Mouse (Mus musculus) G1E-ER4 (cell line): ENCODE results near the gene Id1. TPM values are rescaled to one million over a fixed set of nuclear protein-coding genes. Genes with fewer than 3 reads are reported as not detected.

Experiments
- GATA1 ChIP-seq: IDR thresholded peaks from one replicate; pipeline ENCODE4 v1.8.0; 2012; ENCODE audit warnings: low read length, inconsistent platforms
- polyA plus RNA-seq: library from polyadenylated mRNA; stranded (reverse); fragments of >175 nt; gene quantifications from 2 replicates; pipeline ENCODE4 v1.2.3, GENCODE M21; 2012

The Id1 gene
- polyA plus RNA-seq, 1 experiment, result 64.9 TPM

DNA sequence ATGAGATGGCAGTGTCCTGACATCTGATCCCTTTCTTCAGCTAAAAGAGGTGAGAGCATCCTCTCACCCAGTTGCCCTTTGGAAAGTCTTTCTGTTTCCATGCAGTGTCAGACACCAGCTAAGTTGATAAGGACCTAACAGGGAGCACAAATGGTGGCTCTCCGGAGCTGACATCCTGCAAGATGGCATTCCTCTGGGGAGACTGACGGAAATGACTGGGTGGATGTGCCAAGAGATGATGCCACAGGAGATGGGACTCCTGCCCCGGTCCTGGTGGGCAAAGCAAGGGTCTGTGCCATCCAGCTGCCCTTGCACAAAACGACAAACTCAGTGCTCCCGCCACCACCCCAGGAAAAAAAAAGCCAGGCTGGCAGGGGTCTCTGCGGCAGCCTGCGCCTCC, 28.9 kb upstream of the Id1 start:
- no peak for TF ChIP-seq GATA1

DNA sequence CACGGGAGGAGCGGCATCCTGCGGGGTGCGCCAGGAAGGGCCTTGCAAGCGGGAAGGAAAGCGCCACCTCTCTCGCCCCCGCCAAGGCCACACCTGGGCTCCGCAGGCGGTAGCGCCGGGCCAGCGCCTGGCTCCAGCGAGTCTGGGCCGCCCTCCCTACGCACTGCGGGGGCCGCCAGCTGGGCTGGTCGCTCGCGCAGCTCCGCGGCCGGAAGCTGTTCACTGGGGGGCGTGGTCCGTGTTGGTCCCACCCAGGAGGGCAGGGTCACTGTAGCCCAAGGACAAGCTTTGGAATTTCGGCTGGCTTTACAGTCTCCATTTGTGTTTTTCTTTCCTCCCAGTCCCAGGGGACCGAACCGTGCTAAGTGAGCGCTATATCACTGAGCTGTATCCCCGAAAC, 28.4 kb upstream of the Id1 start:
- TF ChIP-seq GATA1, result no peak

DNA sequence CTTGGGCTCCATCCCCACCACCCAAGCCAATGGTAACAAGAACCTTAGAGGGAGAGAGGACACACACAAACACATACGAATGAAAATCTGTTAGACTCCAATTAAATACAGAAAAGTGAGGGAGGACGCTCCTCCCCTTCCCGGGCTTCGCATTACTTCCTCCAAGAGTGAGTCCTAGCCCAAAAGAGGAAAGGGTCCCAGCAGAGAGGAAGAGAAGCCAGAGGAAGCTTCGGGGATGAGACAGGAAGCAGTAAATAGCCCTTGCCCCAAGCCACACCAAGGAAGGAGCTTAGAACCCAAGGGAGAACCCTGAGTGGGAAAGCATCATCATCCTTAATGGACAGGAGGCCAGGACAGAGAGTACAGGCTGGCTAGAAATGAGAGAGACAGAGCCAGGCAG, 27.0 kb upstream of the Id1 start:
- TF ChIP-seq GATA1, result no peak

DNA sequence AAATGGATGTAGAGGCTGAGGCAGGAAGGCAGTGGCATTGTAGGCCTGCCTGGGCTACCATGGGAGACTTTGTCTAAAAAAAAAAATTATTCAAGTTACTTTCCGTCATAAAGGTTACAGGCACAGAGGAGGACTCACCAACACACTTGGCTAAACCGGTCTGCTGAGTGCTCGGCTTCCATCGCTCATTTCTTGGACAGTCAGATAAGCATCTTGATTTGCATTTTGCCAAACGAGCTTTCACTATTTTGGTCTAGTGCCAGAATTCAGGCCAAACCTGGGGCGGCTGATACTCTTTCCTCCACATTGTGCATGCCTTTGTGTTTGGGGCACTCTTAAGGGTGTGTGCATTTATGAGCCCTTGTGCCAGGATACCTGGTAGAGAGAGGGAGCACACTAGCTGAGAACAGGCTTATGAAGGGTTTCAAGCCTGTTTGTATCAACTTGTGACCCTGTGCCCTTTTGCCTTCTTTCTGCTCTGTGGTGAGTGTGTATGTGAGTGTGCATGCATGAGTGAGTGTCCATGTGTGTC, 19.7 kb upstream of the Id1 start:
- no peak for TF ChIP-seq GATA1

DNA sequence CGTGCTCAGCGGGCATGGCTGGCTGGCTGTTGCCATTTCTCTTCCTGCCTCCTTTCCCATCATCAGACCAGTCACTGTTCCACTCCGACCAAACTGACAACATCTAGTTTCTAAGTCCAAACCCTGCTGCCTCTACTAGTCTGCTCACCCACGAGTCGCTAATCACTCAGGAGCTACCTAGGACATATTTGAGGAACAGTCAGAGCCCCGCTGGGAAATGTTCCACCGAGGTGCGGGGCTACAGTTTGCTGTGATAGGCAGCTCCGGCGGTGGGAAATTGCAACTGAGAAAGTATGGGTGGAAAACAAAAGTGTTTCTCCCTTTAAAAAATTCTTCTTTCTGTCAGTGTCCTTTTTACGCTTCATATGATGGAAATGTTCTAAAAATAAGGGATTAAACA, 18.4 kb upstream of the Id1 start:
- no peak for TF ChIP-seq GATA1

DNA sequence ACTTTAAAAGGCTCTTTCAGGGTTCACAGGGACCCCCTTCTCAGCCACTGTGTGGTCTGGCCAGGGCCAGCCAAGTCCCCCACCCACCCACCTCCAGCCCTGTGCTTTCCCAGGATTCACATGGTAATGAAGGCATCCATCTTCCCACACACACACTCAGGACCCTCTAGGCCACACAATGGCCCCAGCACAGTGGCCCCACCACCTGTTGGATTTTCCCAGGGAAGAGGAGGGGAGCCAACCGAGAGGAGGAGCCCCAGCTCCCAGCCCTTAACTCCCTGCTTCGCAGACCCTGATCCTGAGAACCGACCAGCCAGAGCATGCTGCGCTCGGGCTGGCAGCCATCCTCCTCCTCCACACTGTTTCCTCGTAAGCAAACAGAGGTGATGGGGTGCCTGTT, 18.0 kb upstream of the Id1 start:
- TF ChIP-seq GATA1, result no peak

DNA sequence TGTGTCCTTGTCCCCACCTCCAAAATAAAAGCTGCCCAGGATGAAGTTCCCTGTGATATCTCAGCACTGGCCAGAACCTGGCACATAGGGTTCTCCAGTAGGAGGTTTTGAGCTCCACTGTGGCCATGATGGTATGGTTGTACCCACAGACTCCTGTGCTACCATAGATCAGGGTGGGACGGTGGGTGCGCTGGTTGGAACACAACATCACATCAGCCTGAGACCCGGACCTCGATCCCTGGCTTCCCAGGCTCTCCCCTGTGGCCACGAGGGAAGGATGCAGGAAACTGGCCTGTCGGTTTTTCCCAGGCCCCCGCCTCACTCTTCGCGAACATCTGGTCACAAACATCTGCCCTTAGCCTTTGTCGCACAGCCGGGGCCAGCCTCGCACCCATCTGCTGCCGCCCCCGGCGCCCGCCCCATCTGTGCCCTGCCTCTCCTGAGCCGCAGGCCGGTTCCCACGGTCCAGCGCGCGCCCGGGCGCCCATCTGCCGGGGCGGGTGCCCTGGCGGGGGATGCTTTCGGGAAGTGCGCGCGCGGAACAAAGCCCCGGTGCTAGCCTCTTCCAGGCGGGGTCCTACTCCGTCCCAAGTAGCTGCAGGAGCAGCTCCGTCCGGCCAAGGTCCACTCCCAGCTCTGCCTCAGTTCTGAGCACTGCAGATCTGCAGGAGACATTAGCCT, 12.3 kb upstream of the Id1 start:
- TF ChIP-seq GATA1, result no peak

DNA sequence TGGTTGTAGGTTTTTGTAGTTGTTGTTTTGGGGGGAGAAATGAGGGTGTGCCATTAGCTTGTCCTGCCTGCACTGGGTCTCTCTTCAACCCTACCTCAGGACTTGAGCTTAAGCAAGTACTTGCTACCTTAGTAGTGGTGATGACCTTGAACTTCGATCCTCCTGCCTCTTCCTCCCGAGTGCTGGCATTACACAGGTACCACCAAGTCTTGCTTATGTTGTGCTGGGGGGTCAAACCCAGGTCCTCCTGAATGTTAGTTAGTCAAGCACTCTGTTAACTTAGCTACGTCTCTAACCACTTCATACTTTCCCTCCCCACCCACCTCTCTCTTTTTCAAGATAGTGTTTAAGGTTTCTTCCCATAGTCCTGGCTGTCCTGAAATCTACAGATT, 11.7 kb upstream of the Id1 start:
- TF ChIP-seq GATA1, result no peak

DNA sequence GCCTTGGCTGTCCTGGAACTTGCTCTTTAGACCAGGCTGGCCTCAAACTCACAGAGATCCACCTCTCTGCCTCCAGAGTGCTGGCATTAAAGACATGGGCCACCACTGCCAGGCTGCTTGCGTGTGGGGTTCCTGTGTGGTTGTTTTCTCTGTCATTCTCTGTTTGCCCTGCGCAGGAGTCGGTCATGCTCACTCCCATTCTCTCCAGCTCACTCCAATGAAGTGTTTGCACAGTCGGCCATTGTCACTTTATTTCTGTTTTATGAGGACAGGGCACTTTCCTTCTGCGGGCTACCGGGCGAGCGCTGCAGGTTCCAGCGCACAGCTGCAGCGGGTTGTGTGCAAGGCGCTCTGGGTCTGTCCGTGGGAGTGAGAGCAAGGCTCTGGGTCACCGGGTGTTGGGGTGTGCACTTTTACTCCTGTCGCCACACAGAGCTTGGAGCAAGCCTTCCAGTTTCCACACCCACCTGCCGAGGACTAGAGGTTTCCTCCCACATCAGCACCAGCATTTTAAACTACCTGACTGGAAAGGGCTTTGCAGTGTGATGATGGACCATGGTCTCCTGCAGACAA, 10.8 kb upstream of the Id1 start:
- TF ChIP-seq GATA1, result no peak

DNA sequence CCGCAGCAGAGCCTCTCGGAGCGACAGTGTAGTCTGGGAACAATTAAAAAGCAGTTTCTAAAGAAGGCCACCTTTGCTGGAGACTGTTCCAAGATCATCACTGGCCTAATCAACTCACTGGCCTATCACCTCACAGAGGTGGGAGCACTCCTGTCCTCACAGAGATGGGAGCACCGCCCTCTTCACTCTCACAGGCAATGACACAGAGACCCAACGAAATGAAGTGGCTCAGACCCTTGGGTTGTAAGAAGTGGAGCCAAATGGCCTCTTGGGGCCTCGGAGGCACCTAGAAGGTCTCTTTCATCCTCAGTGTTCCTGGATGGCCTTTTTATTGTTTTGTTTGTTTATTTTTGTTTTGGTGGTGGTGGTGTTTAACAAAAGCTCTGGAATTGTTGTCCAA, 9.8 kb upstream of the Id1 start:
- TF ChIP-seq GATA1, result no peak

DNA sequence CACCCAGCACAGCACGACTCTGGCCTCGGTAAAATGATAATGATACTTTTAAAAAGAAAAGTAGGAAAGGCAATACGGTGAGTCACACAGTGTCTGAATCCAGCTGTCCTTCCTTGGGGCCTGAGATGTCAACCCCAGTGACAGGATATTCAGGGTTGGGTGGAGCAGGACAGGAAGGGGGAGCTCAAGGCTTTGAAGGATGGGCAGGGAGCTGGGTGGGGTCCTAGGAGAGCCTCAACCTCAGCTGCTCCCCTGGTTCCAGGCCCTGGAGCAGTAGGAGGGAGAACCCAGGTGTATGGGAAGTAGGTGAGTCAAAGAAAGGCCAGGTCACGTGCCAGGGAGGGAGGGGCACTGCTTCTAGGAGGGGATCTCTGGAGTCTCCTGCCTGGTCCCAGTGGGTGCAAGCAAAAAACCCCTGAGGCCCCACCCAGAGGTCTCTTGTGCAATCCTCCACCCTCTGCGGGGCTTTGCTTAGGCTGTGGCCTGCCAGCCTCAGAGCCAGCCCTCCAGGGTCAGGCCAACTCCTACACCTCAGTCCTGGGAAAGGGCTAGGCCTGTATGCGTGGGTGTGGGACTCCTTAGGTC, 9.2 kb upstream of the Id1 start:
- no peak for TF ChIP-seq GATA1

DNA sequence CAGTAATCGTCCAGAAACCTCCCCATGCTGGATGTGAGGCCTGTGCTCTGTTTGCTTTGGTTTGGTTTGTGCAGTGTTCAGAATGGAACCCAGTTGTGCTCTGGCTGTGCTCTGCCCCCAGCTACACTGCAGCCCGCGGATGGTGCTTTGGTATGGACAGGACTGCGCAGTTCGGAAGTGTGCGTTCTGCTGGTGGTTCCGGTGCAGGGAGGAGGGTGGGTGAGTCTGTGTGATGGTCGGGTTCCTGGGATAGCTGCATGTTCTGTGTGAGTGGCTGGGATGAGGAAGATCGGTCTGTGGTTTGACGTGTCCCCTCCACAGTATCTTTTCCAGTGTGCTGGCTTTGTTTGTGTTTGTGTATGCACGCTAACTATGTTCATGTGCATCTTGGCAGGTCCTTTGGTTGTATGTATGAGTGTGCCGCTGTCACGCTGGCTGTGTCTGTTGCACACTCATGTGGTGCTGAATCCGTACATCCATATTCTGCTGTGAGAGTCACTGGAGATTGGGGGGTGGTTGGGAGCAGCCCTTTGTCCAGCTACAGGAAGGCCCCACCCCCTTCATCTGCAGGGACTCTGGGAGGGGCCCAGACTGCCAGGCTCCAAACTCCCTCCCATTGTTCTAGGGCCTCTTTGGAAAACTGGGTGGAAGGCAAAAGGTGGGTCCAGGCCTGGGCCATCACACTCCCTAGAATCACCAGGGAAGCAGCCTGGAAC, 8.1 kb upstream of the Id1 start:
- no peak for TF ChIP-seq GATA1

DNA sequence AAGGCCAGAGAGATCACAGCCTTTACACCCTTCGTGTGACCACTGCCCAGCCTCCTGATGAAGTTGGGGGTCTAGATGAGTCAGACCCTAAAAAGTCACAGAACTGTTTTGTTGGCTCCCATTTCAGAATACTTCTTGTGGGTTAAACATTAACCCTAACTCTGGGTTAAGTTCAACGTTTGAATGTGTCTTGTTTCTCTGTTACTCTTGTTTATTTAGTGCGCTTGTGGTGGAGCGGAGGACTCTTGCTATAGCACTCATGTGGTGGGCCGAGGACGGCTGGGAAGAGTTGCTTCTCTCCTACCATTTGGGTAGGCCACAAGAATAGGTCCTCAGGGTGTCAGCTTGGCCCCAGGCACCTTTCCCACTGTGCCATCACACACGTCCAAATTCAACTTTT, 7.5 kb upstream of the Id1 start:
- TF ChIP-seq GATA1, result no peak

DNA sequence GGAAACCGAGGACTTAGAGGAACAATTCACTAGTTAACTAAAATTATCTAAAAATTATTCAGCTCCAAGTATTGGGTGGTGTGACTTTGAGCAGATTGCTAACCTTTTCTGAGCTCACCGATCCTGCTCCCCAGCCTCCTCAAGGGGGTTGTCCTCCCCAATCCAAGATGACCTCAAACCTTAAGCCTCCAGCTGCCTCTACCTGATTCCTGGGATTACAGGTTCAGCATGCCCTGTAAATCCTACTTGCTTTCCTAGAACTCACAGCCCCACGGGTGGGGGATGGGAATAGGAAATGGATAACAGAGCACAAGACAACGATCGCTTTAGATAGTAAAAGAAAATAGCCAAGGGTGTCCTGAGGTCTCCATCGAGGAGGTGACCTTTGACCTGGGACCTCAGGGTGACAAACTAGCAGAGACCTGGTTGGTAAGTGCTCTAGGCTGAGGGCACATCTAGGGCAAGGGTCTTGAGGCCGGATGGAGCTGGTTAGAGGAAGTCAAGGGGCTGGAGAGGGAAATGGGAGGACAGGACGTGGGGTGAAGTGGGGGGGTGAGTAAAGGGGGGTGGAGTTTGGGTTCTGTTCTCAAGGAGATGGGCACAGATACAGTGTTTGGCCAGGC, 6.9 kb upstream of the Id1 start:
- no peak for TF ChIP-seq GATA1

DNA sequence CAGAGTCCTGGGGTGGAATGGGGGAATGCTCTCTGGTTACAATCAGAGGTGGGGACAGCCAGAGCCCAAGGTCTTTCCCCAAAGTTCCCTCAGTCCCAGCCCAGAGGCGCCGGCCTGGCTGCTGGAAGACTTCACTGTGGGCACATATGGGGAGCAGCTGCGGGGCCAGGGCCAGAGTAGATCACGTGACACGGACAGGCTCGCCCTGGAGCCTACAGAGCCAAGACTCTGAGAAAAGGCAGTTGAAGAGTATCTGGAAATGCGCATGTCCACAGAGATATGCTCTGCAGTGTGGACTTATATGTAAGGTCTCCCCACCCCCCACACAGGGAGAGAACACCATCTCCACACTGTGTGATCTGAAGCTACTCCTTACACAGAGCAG, 6.4 kb upstream of the Id1 start:
- no peak for TF ChIP-seq GATA1

DNA sequence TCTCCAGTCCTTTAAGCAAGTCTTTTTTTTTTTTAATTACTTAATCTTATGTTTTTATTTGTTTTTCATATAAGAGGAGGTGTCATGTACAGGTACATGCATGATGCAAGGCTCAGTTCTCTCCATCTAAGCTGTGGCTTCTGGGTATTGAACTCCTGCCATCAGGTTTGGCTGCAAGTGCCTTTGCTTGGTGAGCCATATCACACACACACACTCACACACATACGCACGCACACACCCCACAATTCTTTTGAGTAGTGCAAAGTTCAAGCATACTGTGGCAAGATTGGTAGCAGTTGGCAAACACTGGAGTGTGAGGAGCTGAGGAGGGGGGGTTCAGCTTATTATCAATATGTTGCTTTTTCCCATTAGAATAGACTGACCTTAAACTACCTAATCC, 2.9 kb upstream of the Id1 start:
- no peak for TF ChIP-seq GATA1
